Mouse (Mus musculus) myocyte (in vitro differentiated cells): ENCODE data around the gene Tk2. TPM values are rescaled to one million over a fixed set of nuclear protein-coding genes. Genes with fewer than 3 reads are reported as not detected.

Source experiments
- H3K27me3 ChIP-seq: one replicate; pipeline ENCODE4 v1.6.1; 2011; ENCODE audit not compliant: control insufficient read depth, insufficient read depth, insufficient read length
- H3K36me3 ChIP-seq: one replicate; pipeline ENCODE4 v1.6.1; 2011; ENCODE audit not compliant: control insufficient read depth, insufficient read depth
- H3K4me2 ChIP-seq: one replicate; pipeline ENCODE4 v1.6.1; 2011; ENCODE audit warnings: low read depth, control low read depth
- H3K4me3 ChIP-seq: one replicate; pipeline ENCODE4 v1.5.1; 2011; ENCODE audit warnings: mild to moderate bottlenecking, control low read depth, moderate library complexity
- H3K79me2 ChIP-seq: one replicate; pipeline ENCODE4 v1.6.1; 2011; ENCODE audit not compliant: control insufficient read depth, insufficient read depth
- H3ac ChIP-seq: one replicate; pipeline ENCODE4 v1.6.1; 2011; ENCODE audit not compliant: control insufficient read depth, insufficient read length
- CEBPB ChIP-seq: IDR thresholded peaks from 2 replicates; pipeline ENCODE4 v1.6.1; 2011; ENCODE audit warnings: mild to moderate bottlenecking, moderate library complexity; ENCODE audit not compliant: poor library complexity, insufficient read depth, severe bottlenecking
- E2F4 ChIP-seq: IDR thresholded peaks from one replicate; pipeline ENCODE4 v1.6.1; 2011; ENCODE audit warnings: mild to moderate bottlenecking, control low read depth, moderate library complexity; ENCODE audit not compliant: insufficient read depth
- MAX ChIP-seq: IDR thresholded peaks from one replicate; pipeline ENCODE4 v1.6.1; 2011; ENCODE audit warnings: low read depth, mild to moderate bottlenecking, control low read depth
- MYOD1 ChIP-seq, 3 experiments: IDR thresholded peaks; one replicate each; pipeline ENCODE4 v1.6.1; 2011; ENCODE audit warnings: control low read depth in 2 of 3, low read depth in 2 of 3, mild to moderate bottlenecking in 2 of 3, moderate library complexity in 1 of 3; ENCODE audit not compliant: insufficient read length in 2 of 3, control insufficient read depth in 1 of 3
- MYOG ChIP-seq, 3 experiments: IDR thresholded peaks; one replicate each; pipeline ENCODE4 v1.6.1; 2011; ENCODE audit warnings: control low read depth in 2 of 3, low read depth in 2 of 3, mild to moderate bottlenecking in 2 of 3; ENCODE audit not compliant: insufficient read length in 2 of 3, control insufficient read depth in 1 of 3, insufficient read depth in 1 of 3
- POLR2A ChIP-seq: IDR thresholded peaks from one replicate; pipeline ENCODE4 v1.6.1; 2011; ENCODE audit warnings: low read depth, mild to moderate bottlenecking, control low read depth, moderate library complexity; ENCODE audit not compliant: insufficient read length
- POLR2AphosphoS2 ChIP-seq: IDR thresholded peaks from one replicate; pipeline ENCODE4 v1.6.1; 2011; ENCODE audit warnings: low read depth, control low read depth; ENCODE audit not compliant: insufficient read length
- REST ChIP-seq: IDR thresholded peaks from one replicate; pipeline ENCODE4 v1.6.1; 2011; ENCODE audit warnings: mild to moderate bottlenecking, control low read depth, moderate library complexity; ENCODE audit not compliant: insufficient read depth, insufficient read length
- SRF ChIP-seq: IDR thresholded peaks from one replicate; pipeline ENCODE4 v1.6.1; 2011; ENCODE audit warnings: low read depth; ENCODE audit not compliant: control insufficient read depth, insufficient read length
- TCF12 ChIP-seq: IDR thresholded peaks from one replicate; pipeline ENCODE4 v1.6.1; 2011; ENCODE audit warnings: mild to moderate bottlenecking, control low read depth; ENCODE audit not compliant: poor library complexity, insufficient read depth, severe bottlenecking
- TCF3 ChIP-seq: IDR thresholded peaks from one replicate; pipeline ENCODE4 v1.6.1; 2011; ENCODE audit warnings: low read depth, control low read depth; ENCODE audit not compliant: insufficient read length
- USF1 ChIP-seq: IDR thresholded peaks from one replicate; pipeline ENCODE4 v1.6.1; 2011; ENCODE audit warnings: low read depth, mild to moderate bottlenecking, control low read depth, moderate library complexity
- polyA plus RNA-seq: library from polyadenylated mRNA; unstranded; fragments of >200 nt; fragmentation: generic; extraction: Trizol; gene quantifications from one replicate; pipeline ENCODE4 v1.2.1, GENCODE M21; 2012; ENCODE audit warnings: missing spikeins

Tk2 gene
- polyA plus RNA-seq, 1 experiment, result 10.3 TPM

DNA sequence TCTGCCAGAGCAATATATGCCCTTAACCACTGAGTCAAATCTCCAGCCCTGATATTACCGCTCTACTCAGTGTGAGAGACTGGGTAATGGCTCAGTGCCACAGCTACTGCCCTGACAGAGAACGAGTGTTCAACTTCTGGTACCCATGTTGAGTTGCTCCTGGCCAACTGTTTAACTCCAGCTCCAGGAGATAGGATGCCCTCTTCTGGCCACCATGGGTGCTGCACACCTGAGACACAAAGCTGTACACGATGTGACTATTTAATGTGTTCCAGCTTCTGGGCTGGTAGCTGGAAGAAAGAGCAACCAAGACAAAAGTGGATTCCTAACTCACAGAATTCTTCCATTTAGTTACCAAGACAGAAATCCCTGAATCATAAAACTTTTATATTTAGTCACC lies 4.7 kb upstream of the Tk2 start:
- H3K79me2 ChIP-seq, result no peaks in the 10 kb centered on the region
- H3K27me3 ChIP-seq, result no peaks in the 10 kb centered on the region
- no peak overlapping the region for H3K4me2 ChIP-seq
- H3ac ChIP-seq, result no peak overlapping the region
- H3K36me3 ChIP-seq, result no peaks in the 10 kb centered on the region
- TF ChIP-seq SRF, result no peak
- no peak for TF ChIP-seq POLR2A
- no peak for TF ChIP-seq CEBPB
- no peak for TF ChIP-seq REST
- no peak for TF ChIP-seq MAX
- no peak for TF ChIP-seq E2F4
- TF ChIP-seq TCF12, result no peak
- no peak for TF ChIP-seq USF1
- no peak for TF ChIP-seq POLR2AphosphoS2
- no peak for TF ChIP-seq MYOG (IDR thresholded peaks at IDR 0.05; ENCODE audit: control insufficient read depth in 1 of 3, insufficient read depth in 1 of 3, insufficient read length in 2 of 3, low read depth in 2 of 3)
- TF ChIP-seq MYOD1 (IDR thresholded peaks at IDR 0.05; ENCODE audit: control insufficient read depth in 1 of 3, insufficient read length in 2 of 3, low read depth in 2 of 3), result no peak
- TF ChIP-seq TCF3, result no peak
- no peak overlapping the region for H3K4me3 ChIP-seq

GRCm38 (mm10) chr8:104251461-104251860 lies 3.1 kb upstream of the Tk2 start:
- Histone ChIP-seq H3K4me3 (peak overlapping the region; percentile 57), H3K27me3 (no peaks in the 10 kb centered on the region), H3K4me2 (peak overlapping the region; percentile 88), H3ac (no peak overlapping the region), H3K79me2 (no peaks in the 10 kb centered on the region), H3K36me3 (no peaks in the 10 kb centered on the region)
- TF ChIP-seq E2F4 (no peak), POLR2AphosphoS2 (no peak), MYOD1 (IDR thresholded peaks at IDR 0.05; ENCODE audit: control insufficient read depth in 1 of 3, insufficient read length in 2 of 3, low read depth in 2 of 3) (no peak), REST (no peak), POLR2A (no peak), SRF (no peak)

DNA sequence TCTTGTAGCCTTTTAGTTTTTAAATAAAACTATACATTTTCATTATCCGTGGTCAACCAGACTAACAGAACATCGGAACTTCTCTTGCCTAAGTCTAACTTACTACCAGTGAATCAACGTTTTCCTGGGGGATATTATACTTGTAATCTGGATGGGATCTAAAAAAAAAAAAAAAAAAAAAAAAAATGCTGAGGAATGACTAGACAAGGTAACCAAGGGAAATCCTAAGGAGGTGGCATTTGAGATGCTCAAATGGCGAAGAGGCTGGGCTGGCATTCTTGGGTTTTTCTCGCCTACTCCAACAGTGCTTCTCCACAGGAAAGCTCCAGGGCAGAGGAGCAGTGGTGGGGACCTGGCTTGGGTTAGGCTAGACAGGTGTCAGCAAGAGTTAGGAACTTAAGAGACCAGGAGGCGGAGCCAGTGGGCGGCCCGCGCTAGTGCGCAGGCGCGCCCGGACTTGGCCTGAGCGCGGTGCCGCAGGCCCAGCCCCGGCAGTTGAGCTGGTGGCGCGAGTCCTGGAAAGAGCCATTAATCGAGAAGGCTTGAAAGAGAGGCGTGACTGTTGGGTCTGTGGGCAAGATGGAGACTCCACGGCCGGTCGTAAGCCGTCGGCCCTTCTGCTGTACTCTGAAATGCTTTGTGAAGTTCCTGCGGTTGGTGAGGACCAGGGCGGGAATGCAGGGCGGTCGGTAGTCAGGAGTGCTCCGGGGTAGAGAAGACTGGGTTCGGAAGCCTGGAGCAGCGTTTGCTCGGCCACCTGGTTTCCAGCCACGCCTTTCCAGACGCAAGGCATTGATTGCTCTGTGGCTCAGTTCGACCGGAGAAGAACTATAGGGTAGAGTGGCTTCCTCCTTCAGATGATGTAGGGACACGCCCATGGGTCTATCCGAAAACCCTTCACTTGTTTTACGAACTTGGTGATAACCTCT lies 2.3 kb upstream of the Tk2 start, which contains the start of gene Cklf:
Gene Cklf, plus strand, starts transcription at position 423 of the 929 bp plus-strand sequence.
- Histone ChIP-seq H3K4me3 (peak within 1 kb of the TSS; percentile 57), H3ac (no peak within 1 kb of the TSS), H3K36me3 (no peaks in the 10 kb centered on the region), H3K27me3 (no peaks in the 10 kb centered on the region), H3K79me2 (no peaks in the 10 kb centered on the region), H3K4me2 (peak within 1 kb of the TSS; percentile 88)
- TF ChIP-seq SRF, result no peak
- no peak for TF ChIP-seq CEBPB
- TF ChIP-seq MYOD1 (IDR thresholded peaks at IDR 0.05; ENCODE audit: control insufficient read depth in 1 of 3, insufficient read length in 2 of 3, low read depth in 2 of 3), result peak in 2 of 3 experiments; percentile 36 to 55
- peak; percentile 73 for TF ChIP-seq POLR2AphosphoS2
- no peak for TF ChIP-seq TCF3
- TF ChIP-seq MYOG (IDR thresholded peaks at IDR 0.05; ENCODE audit: control insufficient read depth in 1 of 3, insufficient read depth in 1 of 3, insufficient read length in 2 of 3, low read depth in 2 of 3), result peak in 1 of 3 experiments; percentile 33
- TF ChIP-seq TCF12, result no peak
- peak; percentile 77 for TF ChIP-seq POLR2A
- TF ChIP-seq REST, result no peak
- TF ChIP-seq MAX, result no peak
- TF ChIP-seq USF1, result no peak
- TF ChIP-seq E2F4, result no peak

DNA sequence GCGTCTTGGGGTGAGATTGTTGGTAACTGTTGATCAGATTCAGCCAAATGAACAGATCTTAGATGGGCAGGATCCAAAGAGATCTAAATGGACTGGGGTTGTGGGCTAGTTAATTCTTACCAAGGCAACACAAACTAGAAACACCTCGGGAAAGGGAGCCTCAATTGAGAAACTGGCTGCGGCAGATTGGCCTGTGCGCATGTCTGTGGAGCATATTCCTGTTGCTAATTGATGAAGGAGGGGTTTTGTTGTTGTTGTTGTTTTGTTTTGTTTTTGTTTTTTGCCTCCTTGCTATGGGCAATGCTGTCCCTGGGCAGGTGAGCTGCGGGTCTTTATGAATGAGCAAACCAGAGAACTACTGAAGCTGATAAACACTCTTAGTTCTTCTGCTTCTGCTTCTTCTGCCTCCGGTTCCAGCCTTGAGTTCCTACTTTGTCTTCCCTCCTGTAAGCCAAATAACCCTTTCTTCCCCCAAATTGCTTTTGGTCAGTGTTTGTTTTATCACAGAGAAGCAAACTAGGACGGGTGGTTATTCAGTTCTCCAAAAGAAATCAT lies 1.2 kb upstream of the Tk2 start:
- H3K36me3 ChIP-seq, result no peaks in the 10 kb centered on the region
- no peak overlapping the region for H3ac ChIP-seq
- H3K4me2 ChIP-seq, result no peak overlapping the region
- TF ChIP-seq MAX (no peak), USF1 (no peak), REST (no peak), MYOD1 (IDR thresholded peaks at IDR 0.05; ENCODE audit: control insufficient read depth in 1 of 3, insufficient read length in 2 of 3, low read depth in 2 of 3) (no peak), SRF (no peak), E2F4 (no peak), MYOG (IDR thresholded peaks at IDR 0.05; ENCODE audit: control insufficient read depth in 1 of 3, insufficient read depth in 1 of 3, insufficient read length in 2 of 3, low read depth in 2 of 3) (no peak), TCF12 (no peak), TCF3 (no peak), POLR2AphosphoS2 (no peak), POLR2A (no peak), CEBPB (no peak)
- no peaks in the 10 kb centered on the region for H3K27me3 ChIP-seq
- no peaks in the 10 kb centered on the region for H3K79me2 ChIP-seq
- no peak overlapping the region for H3K4me3 ChIP-seq
